Mouse (Mus musculus) hindbrain, embryonic 12.5 days (tissue): ENCODE results near the gene Draxin. TPM values are rescaled to one million over a fixed set of nuclear protein-coding genes. Genes with fewer than 3 reads are reported as not detected.

Source experiments
- ATAC-seq: fragments of 200-750 bp; cut with Nextera tagmentation; 2 replicates; pipeline ENCODE4 v1.8.0; 2017; ENCODE audit warnings: moderate TSS enrichment; ENCODE audit not compliant: low FRiP score
- H3K27ac ChIP-seq: fragments of 300-500 bp; sonication (generic); 2 replicates; pipeline ENCODE4 v1.5.1; 2016; ENCODE audit warnings: mild to moderate bottlenecking
- H3K27me3 ChIP-seq: fragments of 300-500 bp; sonication (generic); 2 replicates; pipeline ENCODE4 v1.6.1; 2016; ENCODE audit warnings: mild to moderate bottlenecking
- H3K36me3 ChIP-seq: fragments of 300-500 bp; sonication (generic); 2 replicates; pipeline ENCODE4 v1.6.1; 2016; ENCODE audit warnings: mild to moderate bottlenecking
- H3K4me1 ChIP-seq: fragments of 300-500 bp; sonication (generic); 2 replicates; pipeline ENCODE4 v1.6.1; 2016
- H3K4me2 ChIP-seq: fragments of 300-500 bp; sonication (generic); replicated peaks from 2 replicates; pipeline ENCODE4 v1.6.1; 2016; ENCODE audit warnings: mild to moderate bottlenecking
- H3K4me3 ChIP-seq: fragments of 300-500 bp; sonication (generic); 2 replicates; pipeline ENCODE4 v1.5.1; 2016; ENCODE audit warnings: mild to moderate bottlenecking
- H3K9ac ChIP-seq: fragments of 300-500 bp; sonication (generic); 2 replicates; pipeline ENCODE4 v1.6.1; 2016; ENCODE audit warnings: mild to moderate bottlenecking, moderate library complexity
- H3K9me3 ChIP-seq: fragments of 300-500 bp; sonication (generic); replicated peaks from 2 replicates; pipeline ENCODE4 v1.6.1; 2016; ENCODE audit warnings: mild to moderate bottlenecking
- WGBS: fragments of 180-500 bp; shearing (Covaris S2); methylation state at CpG from one replicate; pipeline ENCODE4 v1.1.7; 2016; 5-methylcytosine and 5-hydroxymethylcytosine counted together
- polyA plus RNA-seq: library from polyadenylated mRNA; unstranded; fragments of >200 nt; fragmentation: Nextera tagmentation; extraction: Ambion mirVana; gene quantifications from 2 replicates; pipeline ENCODE4 v1.2.1, GENCODE M21; 2016

The Draxin gene
- polyA plus RNA-seq, 1 experiment from 2014 or later: 11.6 TPM

DNA sequence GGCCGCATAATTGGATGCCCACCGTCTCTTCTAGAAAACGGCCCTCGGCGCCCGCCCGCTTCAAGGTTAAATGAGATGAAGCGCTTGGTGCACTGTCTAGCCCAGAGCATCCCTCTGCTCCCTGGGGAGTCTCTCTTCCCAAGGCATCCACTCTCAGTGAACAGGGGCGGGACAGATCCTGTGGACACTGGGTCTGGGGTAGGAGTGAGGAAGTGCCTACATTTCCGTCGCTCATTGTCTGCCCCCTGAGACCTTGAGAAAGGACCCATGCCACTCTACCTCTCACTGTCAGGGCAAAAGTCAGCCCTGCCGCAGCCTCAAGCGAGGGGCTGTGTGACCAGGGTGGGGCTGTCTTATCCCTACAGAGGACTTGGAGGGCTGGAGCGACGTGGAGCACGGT is 34.0 kb upstream of the Draxin start:
- peaks cover 76% of the 10 kb centered on the region for H3K27me3 ChIP-seq
- peak overlapping the region; percentile 50 for H3K4me2 ChIP-seq
- no peak overlapping the region for H3K9ac ChIP-seq
- no peaks in the 10 kb centered on the region for H3K9me3 ChIP-seq
- no peaks in the 10 kb centered on the region for H3K36me3 ChIP-seq
- H3K4me3 ChIP-seq: peak overlapping the region; percentile 27
- H3K27ac ChIP-seq: no peak overlapping the region
- WGBS: under 1% methylated on average over 16 of the region's 16 CpGs
- no peak for ATAC-seq
- peaks cover 45% of the 10 kb centered on the region for H3K4me1 ChIP-seq

DNA sequence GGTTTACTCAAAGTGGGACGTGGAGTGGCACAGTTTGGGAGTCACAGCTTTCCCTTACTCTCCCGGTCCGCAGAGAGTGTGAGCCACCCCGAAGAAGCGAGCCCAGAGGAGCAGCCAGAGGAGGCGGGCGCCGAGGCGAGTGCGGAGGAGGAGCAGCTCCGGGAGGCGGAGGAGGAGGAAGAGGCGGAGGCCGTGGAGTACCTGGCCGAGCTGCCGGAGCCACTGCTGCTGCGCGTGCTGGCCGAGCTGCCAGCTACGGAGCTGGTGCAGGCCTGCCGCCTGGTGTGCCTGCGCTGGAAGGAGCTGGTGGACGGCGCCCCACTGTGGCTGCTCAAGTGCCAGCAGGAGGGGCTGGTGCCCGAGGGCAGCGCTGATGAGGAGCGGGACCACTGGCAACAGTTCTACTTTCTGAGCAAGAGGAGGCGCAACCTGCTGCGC is 33.5 kb upstream of the Draxin start:
- H3K4me2 ChIP-seq: peak overlapping the region; percentile 50
- H3K27me3 ChIP-seq: peaks cover 74% of the 10 kb centered on the region
- under 1% methylated on average over 29 of the region's 29 CpGs for WGBS
- H3K4me1 ChIP-seq: peaks cover 46% of the 10 kb centered on the region
- H3K4me3 ChIP-seq: peak overlapping the region; percentile 27
- 0 out of 2 replicates have a peak overlapping the region, but pooled peaks have one; percentile 43 for H3K9ac ChIP-seq
- ATAC-seq: no peak
- H3K27ac ChIP-seq: no peak overlapping the region
- no peaks in the 10 kb centered on the region for H3K9me3 ChIP-seq
- no peaks in the 10 kb centered on the region for H3K36me3 ChIP-seq

DNA sequence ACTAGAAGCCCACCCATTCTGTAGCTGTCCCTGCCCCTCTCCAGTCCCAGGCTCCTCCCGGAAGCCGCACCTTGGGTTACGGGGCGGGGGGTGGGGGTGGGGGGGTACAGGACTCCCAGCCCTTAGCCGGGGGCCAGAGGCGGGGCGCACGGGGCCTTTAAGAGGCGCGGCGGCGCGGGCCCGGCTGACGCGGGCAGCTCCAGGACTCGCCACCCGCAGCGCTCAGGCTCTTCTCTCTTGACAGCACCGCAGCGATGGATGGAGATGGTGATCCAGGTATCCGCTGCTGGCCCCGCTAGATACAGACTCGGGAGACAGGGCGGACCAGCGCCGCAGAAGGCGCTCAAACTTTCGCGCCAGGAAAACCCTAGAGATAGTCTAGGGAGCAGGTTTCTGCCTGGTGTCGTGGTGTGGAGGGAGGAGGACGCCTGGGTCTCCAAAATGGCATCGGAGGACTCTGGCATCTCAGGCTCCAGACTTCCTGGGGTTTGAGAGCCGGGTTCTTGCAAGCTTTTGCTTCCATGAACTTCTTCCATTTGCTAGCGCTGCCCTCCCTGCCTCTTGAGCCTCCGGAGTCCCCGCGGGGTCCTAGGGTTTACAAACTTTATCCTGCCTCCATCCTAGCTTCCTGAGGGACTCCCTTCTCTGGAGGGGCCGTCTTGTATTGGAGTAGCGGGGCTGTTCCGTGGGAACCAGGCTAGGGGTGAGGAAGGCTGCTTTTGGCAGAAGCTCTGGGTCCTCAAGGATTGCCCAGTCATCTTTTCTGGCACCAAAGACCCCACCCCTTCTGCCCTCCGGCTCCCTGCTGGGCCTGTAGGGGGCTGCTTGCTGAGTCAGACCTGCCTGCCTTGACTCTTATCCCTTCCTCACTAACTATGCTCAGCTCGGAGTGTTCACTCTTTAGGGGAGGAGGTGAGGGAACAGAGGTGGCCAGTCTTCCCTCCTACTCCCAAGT is 30.2 kb upstream of the Draxin start, which contains the start of the genes Fbxo44 and Fbxo2:
Gene Fbxo44 (minus strand): TSS at position 47 of the 955 bp plus-strand sequence.
Gene Fbxo2 (plus strand): TSS at position 186 of the 955 bp plus-strand sequence.
- peak within 1 kb of the TSS; percentile 95 for H3K27ac ChIP-seq
- ATAC-seq: no peak
- peaks cover 53% of the 10 kb centered on the region for H3K4me1 ChIP-seq
- WGBS: 2% methylated on average over 43 of the region's 43 CpGs
- H3K4me2 ChIP-seq: peak within 1 kb of the TSS; percentile 95
- H3K27me3 ChIP-seq: peaks cover 55% of the 10 kb centered on the region
- peak within 1 kb of the TSS; percentile 70 for H3K4me3 ChIP-seq
- no peaks in the 10 kb centered on the region for H3K9me3 ChIP-seq
- peaks cover 24% of the 10 kb centered on the region for H3K36me3 ChIP-seq
- peak within 1 kb of the TSS; percentile 92 for H3K9ac ChIP-seq

DNA sequence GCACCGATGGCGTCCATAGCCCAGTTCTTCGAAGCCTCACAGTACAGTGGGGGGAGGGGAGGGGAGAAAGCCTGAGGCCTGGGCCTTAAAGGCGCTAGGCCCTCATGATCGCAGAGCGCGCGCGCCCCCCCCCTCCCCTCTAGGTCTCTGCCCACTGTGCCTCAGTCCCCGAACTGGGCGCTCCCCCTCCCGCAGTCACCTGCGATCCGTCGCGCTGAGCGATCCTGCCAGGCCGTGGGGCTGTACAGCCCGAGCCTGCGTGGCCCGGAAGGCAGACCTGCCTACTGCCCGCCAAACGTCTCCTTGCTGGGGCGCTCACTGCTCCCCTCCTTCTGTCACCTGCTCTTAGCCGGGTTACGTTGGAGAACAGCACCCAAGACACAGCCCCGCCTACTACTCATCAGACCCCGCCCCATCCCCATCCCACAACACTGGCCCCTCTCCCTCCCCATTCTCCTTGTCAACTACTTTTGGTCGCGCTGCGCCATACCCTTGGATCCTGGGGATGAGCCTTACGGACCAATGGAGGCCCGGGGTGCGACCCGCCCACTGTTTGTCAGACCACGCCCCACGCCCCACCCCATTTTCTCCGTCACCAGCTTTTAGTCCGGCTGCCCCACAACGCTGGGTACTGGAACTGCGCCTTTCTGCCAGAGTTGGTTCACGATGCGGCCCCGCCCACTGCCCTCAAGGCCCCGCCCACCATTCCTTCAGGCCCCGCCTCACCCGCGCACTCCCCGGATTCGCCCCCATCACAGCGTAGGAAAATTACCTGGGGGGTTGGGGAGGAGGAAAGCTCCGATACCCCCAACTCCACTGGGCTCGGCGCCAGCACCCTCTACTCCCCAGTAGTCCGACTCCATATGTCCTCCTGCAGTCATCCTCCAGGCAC is 29.3 kb upstream of the Draxin start:
- H3K27ac ChIP-seq: peak overlapping the region; percentile 95
- H3K36me3 ChIP-seq: peaks cover 30% of the 10 kb centered on the region
- peak; percentile 93 for ATAC-seq
- peak overlapping the region; percentile 70 for H3K4me3 ChIP-seq
- 1% methylated on average over 48 of the region's 55 CpGs for WGBS
- H3K9ac ChIP-seq: peak overlapping the region; percentile 92
- H3K4me1 ChIP-seq: peaks cover 49% of the 10 kb centered on the region
- no peaks in the 10 kb centered on the region for H3K9me3 ChIP-seq
- peaks cover 46% of the 10 kb centered on the region for H3K27me3 ChIP-seq
- H3K4me2 ChIP-seq: peak overlapping the region; percentile 95

DNA sequence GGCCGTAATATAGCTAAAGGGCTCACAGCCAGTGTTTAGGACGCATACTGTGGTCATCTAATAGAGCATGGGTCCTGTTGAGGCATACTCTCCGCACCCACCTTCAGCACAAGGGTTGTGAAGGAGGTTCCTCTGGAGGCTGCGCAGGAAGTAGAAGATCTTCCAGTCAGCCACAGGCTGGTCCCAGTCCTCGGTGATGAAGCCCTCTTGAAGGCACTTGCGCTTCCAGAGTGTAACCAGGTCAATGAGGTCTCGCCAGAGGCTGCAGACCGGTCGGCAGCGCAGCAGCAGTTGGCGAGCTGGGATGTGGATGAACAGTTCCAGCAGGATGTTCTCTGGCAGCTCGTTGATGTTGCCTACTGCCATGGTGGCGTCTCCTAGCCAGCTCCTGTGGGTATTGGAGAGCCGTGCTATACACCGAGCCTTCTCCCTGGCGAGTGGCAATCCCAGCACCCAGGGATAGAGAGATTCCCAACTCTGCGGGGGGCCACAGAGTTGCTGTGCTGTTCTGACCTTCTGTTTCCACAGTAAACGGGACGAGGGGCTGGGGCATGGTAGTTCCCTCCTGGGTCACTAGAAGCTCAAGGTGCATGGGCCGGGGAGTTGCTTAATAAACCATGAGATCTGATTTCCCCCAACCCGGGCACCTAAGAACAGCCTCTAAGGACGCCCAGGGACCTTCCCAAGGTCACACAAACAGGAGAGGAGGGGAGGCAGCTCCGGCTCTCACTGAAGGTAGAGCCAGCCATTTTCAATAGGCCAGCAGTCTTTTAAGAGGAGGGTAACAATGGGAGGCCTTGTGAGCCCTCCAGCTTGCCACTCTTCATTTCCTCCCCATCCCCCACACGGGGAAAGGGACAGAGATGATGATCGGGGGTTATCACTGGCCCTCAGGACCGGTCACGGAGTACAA is 28.2 kb upstream of the Draxin start:
- Histone ChIP-seq H3K9ac (peak overlapping the region; percentile 92), H3K9me3 (no peaks in the 10 kb centered on the region), H3K36me3 (peaks cover 34% of the 10 kb centered on the region), H3K4me3 (peak overlapping the region; percentile 70), H3K27ac (peak overlapping the region; percentile 95), H3K4me1 (peaks cover 39% of the 10 kb centered on the region), H3K27me3 (peaks cover 35% of the 10 kb centered on the region), H3K4me2 (peak overlapping the region; percentile 95)
- peak; percentile 29 for ATAC-seq
- WGBS: 21% methylated on average over 27 of the region's 27 CpGs

DNA sequence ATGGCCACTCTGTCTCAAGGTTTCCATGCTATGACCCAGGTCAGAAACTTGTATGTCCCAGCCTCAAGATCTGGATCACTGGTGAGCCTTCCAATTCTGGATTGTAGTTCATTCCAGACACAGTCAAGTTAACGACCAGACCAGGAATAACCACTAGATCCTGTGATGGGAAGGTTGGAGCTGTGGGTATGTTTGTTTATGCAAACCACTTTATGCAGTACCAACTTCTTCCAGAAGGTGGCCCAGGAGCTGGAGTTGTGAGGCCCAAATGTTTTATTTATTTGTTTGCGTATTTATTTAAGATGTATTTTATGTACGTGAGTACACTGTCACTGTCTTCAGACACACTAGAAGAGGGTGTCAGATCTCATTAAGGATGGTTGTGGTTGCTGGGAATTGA is 24.5 kb upstream of the Draxin start:
- no peak overlapping the region for H3K4me2 ChIP-seq
- peaks cover 44% of the 10 kb centered on the region for H3K36me3 ChIP-seq
- H3K27ac ChIP-seq: no peak overlapping the region
- no peak for ATAC-seq
- H3K4me1 ChIP-seq: peaks cover 30% of the 10 kb centered on the region
- H3K4me3 ChIP-seq: no peak overlapping the region
- no peaks in the 10 kb centered on the region for H3K27me3 ChIP-seq
- H3K9ac ChIP-seq: no peak overlapping the region
- no peaks in the 10 kb centered on the region for H3K9me3 ChIP-seq
- WGBS: 59% methylated on average over 3 of the region's 3 CpGs

DNA sequence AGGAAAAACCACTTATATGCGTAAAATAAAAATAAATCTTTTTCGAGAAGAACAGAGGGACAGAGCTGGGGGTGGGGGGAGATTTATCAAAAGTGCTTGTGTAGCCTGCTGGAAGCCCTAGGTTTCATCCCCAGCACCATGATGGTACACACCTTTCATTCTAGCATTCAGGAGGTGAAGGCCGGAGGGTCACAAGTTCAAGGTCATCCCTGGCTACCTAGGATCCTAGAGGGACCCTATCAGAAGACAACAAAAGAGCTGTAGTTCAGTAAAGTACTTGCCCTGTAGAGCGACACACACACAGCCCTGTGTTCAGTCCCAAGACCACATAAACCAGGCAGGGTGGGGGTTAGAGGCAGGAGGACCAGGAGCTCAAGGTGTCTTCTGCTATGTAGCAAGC is 23.5 kb upstream of the Draxin start:
- Histone ChIP-seq H3K27me3 (no peaks in the 10 kb centered on the region), H3K36me3 (peaks cover 46% of the 10 kb centered on the region), H3K4me1 (peaks cover 32% of the 10 kb centered on the region), H3K27ac (no peak overlapping the region), H3K4me2 (no peak overlapping the region), H3K9ac (no peak overlapping the region), H3K4me3 (no peak overlapping the region), H3K9me3 (no peaks in the 10 kb centered on the region)
- no peak for ATAC-seq
- 94% methylated on average over 4 of the region's 4 CpGs for WGBS

DNA sequence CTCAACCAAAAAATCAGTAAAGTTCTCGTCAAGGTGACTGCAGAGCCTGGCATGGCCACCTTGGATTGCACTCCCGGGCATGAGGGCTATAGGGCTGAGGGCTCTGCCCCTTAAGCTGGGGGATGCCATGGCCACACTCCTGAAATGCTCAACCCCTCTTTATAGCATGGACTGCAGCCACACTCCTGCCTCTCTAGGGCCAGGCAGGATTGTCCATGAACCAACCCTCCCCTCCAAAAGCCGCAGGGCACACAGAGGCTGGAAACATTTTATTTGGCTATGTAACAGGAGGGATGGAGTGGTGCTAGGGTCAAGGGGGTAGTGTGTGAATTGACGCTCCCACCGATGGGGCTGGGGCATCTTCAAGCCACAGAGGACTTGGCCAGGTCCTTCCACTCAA is 22.0 kb upstream of the Draxin start:
- 85% methylated on average over 5 of the region's 5 CpGs for WGBS
- H3K27ac ChIP-seq: peak overlapping the region; percentile 18; the same call in 1 of the 2 replicates
- peaks cover 45% of the 10 kb centered on the region for H3K36me3 ChIP-seq
- H3K4me2 ChIP-seq: no peak overlapping the region
- peaks cover 22% of the 10 kb centered on the region for H3K4me1 ChIP-seq
- H3K4me3 ChIP-seq: no peak overlapping the region
- no peaks in the 10 kb centered on the region for H3K9me3 ChIP-seq
- no peak for ATAC-seq
- H3K9ac ChIP-seq: no peak overlapping the region
- H3K27me3 ChIP-seq: no peaks in the 10 kb centered on the region

DNA sequence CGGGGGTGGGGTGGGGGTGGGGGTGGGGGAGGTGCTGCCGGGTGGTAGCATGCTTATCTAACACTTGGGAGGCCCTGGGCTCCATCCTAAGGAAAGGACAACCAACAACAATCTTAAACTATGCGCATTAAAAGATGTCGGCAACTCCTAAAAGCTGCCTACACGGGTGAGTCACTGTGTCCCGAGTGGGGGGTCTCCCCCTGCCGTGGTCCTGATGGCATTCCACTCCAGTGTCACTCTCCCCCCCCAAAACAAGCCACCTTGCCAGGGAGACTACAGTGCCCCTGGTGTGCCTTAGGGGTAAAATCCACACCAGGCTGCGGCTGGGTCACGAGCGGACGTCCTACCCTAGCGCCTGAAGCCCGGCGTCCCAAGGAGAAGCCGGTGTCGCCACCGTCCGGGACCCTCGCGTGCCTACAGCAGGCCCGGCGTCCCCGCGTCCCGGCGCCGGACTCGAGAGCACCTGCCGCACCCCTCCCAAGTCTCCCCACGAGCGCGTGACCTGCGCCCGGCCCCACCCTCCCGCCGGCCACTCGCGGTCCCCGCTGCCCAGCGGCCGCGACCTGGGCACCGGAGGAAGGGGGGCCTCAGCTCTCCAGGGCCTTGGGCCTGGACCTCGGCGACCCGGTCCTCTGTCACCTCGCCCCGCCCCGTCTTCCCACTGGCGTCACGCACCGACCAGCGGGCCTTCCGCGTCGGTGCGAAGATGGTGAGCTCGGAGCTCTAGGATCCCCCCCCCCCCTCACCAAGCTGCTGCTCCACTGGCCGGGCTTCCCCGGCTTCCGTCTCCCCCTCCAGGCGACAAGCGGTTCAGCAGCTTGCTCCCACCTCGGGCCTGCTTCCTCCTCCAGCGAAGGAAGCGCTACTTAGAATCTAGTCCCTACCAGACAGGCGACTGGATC is 21.0 kb upstream of the Draxin start, which contains the start of gene Fbxo6:
Gene Fbxo6 (minus strand): TSS at position 874 of the 902 bp plus-strand sequence.
- Histone ChIP-seq H3K4me1 (peaks cover 18% of the 10 kb centered on the region), H3K27me3 (no peaks in the 10 kb centered on the region), H3K4me3 (peak within 1 kb of the TSS; percentile 48), H3K9ac (peak within 1 kb of the TSS; percentile 64), H3K36me3 (peaks cover 42% of the 10 kb centered on the region), H3K4me2 (peak within 1 kb of the TSS; percentile 82), H3K27ac (peak within 1 kb of the TSS; percentile 89), H3K9me3 (no peaks in the 10 kb centered on the region)
- ATAC-seq: peak; percentile 91
- 1% methylated on average over 53 of the region's 67 CpGs for WGBS

DNA sequence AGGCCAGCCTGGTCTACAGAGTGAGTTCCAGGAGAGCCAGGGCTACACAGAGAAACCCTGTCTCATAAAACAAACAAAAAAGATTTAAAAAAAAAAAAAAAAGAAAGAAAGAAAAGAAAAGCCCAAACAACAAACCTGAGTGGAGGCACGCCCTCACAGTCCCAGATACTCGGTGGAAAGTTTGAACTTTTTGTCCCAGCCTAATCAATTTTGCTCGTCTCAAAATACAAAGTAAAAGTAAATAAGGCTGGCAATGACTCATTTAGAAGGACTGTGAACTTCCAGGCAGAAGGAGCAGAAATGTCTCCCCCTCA is 20.4 kb upstream of the Draxin start:
- H3K4me2 ChIP-seq: peak overlapping the region; percentile 82
- H3K4me3 ChIP-seq: peak overlapping the region; percentile 48
- H3K27me3 ChIP-seq: no peaks in the 10 kb centered on the region
- 46% methylated on average over 3 of the region's 3 CpGs for WGBS
- no peak for ATAC-seq
- peaks cover 15% of the 10 kb centered on the region for H3K4me1 ChIP-seq
- H3K36me3 ChIP-seq: peaks cover 42% of the 10 kb centered on the region
- H3K27ac ChIP-seq: no peak overlapping the region; the same call in 1 of the 2 replicates
- peak overlapping the region; percentile 64; the same call in 1 of the 2 replicates for H3K9ac ChIP-seq
- H3K9me3 ChIP-seq: no peaks in the 10 kb centered on the region
